Mouse (Mus musculus): ENCODE measurements around the gene Gm45902.

The Gm45902 gene

GRCm38 (mm10) chr2:3512552-3513454 is at the start of gene Gm45902, which contains the start of the genes Hspa14 and Cdnf:
TSS of gene Gm45902 (minus strand) at chr2:3512790.
TSS of gene Hspa14 (minus strand) at chr2:3512814.
TSS of gene Cdnf (plus strand) at chr2:3513030.
- H3K36me3 ChIP-seq (ENCODE audit: control insufficient read depth, insufficient read depth, low read length, poor library complexity, severe bottlenecking), result peaks cover 1% of the 10 kb centered on the region; the same call in 1 of the 2 replicates
- peak; percentile 99 for DNase-seq (ENCODE audit: low read depth, low spot score)
- H3K27me3 ChIP-seq (ENCODE audit: control insufficient read depth, insufficient read depth, low read length, poor library complexity, severe bottlenecking), result no peaks in the 10 kb centered on the region

- Histone ChIP-seq H3K36me3 (ENCODE audit: control insufficient read depth, insufficient read depth, low read length, poor library complexity, severe bottlenecking) (no peaks in the 10 kb centered on the region), H3K27me3 (ENCODE audit: control insufficient read depth, insufficient read depth, low read length, poor library complexity, severe bottlenecking) (no peaks in the 10 kb centered on the region)
- DNase-seq (ENCODE audit: low read depth, low spot score), result peak; percentile 81
Measured at GRCm38 (mm10) chr2:3546588-3546987, 34.0 kb upstream of the Gm45902 start.

- Histone ChIP-seq H3K27me3 (ENCODE audit: control insufficient read depth, insufficient read depth, low read length, poor library complexity, severe bottlenecking) (no peaks in the 10 kb centered on the region), H3K36me3 (ENCODE audit: control insufficient read depth, insufficient read depth, low read length, poor library complexity, severe bottlenecking) (no peaks in the 10 kb centered on the region)
- DNase-seq (ENCODE audit: low read depth, low spot score), result no peak
Measured at GRCm38 (mm10) chr2:3546055-3546454, 33.5 kb upstream of the Gm45902 start.

- Histone ChIP-seq H3K36me3 (ENCODE audit: control insufficient read depth, insufficient read depth, low read length, poor library complexity, severe bottlenecking) (no peaks in the 10 kb centered on the region), H3K27me3 (ENCODE audit: control insufficient read depth, insufficient read depth, low read length, poor library complexity, severe bottlenecking) (no peaks in the 10 kb centered on the region)
- no peak for DNase-seq (ENCODE audit: low read depth, low spot score)
Measured at GRCm38 (mm10) chr2:3541307-3542079, 28.9 kb upstream of the Gm45902 start.

- DNase-seq (ENCODE audit: low read depth, low spot score), result no peak
- H3K27me3 ChIP-seq (ENCODE audit: control insufficient read depth, insufficient read depth, low read length, poor library complexity, severe bottlenecking), result no peaks in the 10 kb centered on the region
- H3K36me3 ChIP-seq (ENCODE audit: control insufficient read depth, insufficient read depth, low read length, poor library complexity, severe bottlenecking), result no peaks in the 10 kb centered on the region
Measured at GRCm38 (mm10) chr2:3526288-3526687, 13.7 kb upstream of the Gm45902 start.

GRCm38 (mm10) chr2:3522558-3522957 is 10.0 kb upstream of the Gm45902 start:
- no peak for DNase-seq (ENCODE audit: low read depth, low spot score)
- Histone ChIP-seq H3K27me3 (ENCODE audit: control insufficient read depth, insufficient read depth, low read length, poor library complexity, severe bottlenecking) (no peaks in the 10 kb centered on the region), H3K36me3 (ENCODE audit: control insufficient read depth, insufficient read depth, low read length, poor library complexity, severe bottlenecking) (no peaks in the 10 kb centered on the region)

- peak; percentile 70 for DNase-seq (ENCODE audit: low read depth, low spot score)
- Histone ChIP-seq H3K27me3 (ENCODE audit: control insufficient read depth, insufficient read depth, low read length, poor library complexity, severe bottlenecking) (no peaks in the 10 kb centered on the region), H3K36me3 (ENCODE audit: control insufficient read depth, insufficient read depth, low read length, poor library complexity, severe bottlenecking) (peaks cover 2% of the 10 kb centered on the region; the same call in 1 of the 2 replicates)
Measured at GRCm38 (mm10) chr2:3512076-3512475, 514 bp downstream of the Gm45902 start.

- peak; percentile 72 for DNase-seq (ENCODE audit: low read depth, low spot score)
- H3K27me3 ChIP-seq (ENCODE audit: control insufficient read depth, insufficient read depth, low read length, poor library complexity, severe bottlenecking), result no peaks in the 10 kb centered on the region
- peaks cover 11% of the 10 kb centered on the region; the same call in 1 of the 2 replicates for H3K36me3 ChIP-seq (ENCODE audit: control insufficient read depth, insufficient read depth, low read length, poor library complexity, severe bottlenecking)
Measured at GRCm38 (mm10) chr2:3500886-3501285, 11.7 kb downstream of the Gm45902 start.

- DNase-seq (ENCODE audit: low read depth, low spot score), result no peak
- Histone ChIP-seq H3K36me3 (ENCODE audit: control insufficient read depth, insufficient read depth, low read length, poor library complexity, severe bottlenecking) (peaks cover 11% of the 10 kb centered on the region; the same call in 1 of the 2 replicates), H3K27me3 (ENCODE audit: control insufficient read depth, insufficient read depth, low read length, poor library complexity, severe bottlenecking) (no peaks in the 10 kb centered on the region)
Measured at GRCm38 (mm10) chr2:3499543-3499942, 13.0 kb downstream of the Gm45902 start.

- DNase-seq (ENCODE audit: low read depth, low spot score), result no peak
- H3K36me3 ChIP-seq (ENCODE audit: control insufficient read depth, insufficient read depth, low read length, poor library complexity, severe bottlenecking), result peaks cover 24% of the 10 kb centered on the region
- no peaks in the 10 kb centered on the region for H3K27me3 ChIP-seq (ENCODE audit: control insufficient read depth, insufficient read depth, low read length, poor library complexity, severe bottlenecking)
Measured at GRCm38 (mm10) chr2:3493833-3494409, 18.7 kb downstream of the Gm45902 start.

GRCm38 (mm10) chr2:3489816-3490215 is 22.8 kb downstream of the Gm45902 start:
- DNase-seq (ENCODE audit: low read depth, low spot score), result no peak
- no peaks in the 10 kb centered on the region for H3K27me3 ChIP-seq (ENCODE audit: control insufficient read depth, insufficient read depth, low read length, poor library complexity, severe bottlenecking)
- peaks cover 19% of the 10 kb centered on the region for H3K36me3 ChIP-seq (ENCODE audit: control insufficient read depth, insufficient read depth, low read length, poor library complexity, severe bottlenecking)

- no peaks in the 10 kb centered on the region for H3K27me3 ChIP-seq (ENCODE audit: control insufficient read depth, insufficient read depth, low read length, poor library complexity, severe bottlenecking)
- DNase-seq (ENCODE audit: low read depth, low spot score), result peak; percentile 24
Measured at GRCm38 (mm10) chr2:3480239-3480638, 32.4 kb downstream of the Gm45902 start.

GRCm38 (mm10) chr2:3475746-3476251 is 36.8 kb downstream of the Gm45902 start:
- H3K36me3 ChIP-seq (ENCODE audit: control insufficient read depth, insufficient read depth, low read length, poor library complexity, severe bottlenecking), result no peaks in the 10 kb centered on the region
- no peak for DNase-seq (ENCODE audit: low read depth, low spot score)
- no peaks in the 10 kb centered on the region for H3K27me3 ChIP-seq (ENCODE audit: control insufficient read depth, insufficient read depth, low read length, poor library complexity, severe bottlenecking)

More at GRCm38 (mm10) chr2:3480239-3480638, 32.4 kb downstream of the Gm45902 start:
- no peaks in the 10 kb centered on the region for H3K36me3 ChIP-seq (ENCODE audit: control insufficient read depth, insufficient read depth, low read length, poor library complexity, severe bottlenecking)

- H3K36me3 ChIP-seq (ENCODE audit: control insufficient read depth, insufficient read depth, low read length, poor library complexity, severe bottlenecking), result no peaks in the 10 kb centered on the region
- no peaks in the 10 kb centered on the region for H3K27me3 ChIP-seq (ENCODE audit: control insufficient read depth, insufficient read depth, low read length, poor library complexity, severe bottlenecking)
- peak; percentile 97 for DNase-seq (ENCODE audit: low read depth, low spot score)
Measured at GRCm38 (mm10) chr2:3474861-3475283, 37.7 kb downstream of the Gm45902 start, which contains the start of gene Suv39h2. TSS of gene Suv39h2 (minus strand) at chr2:3475031.
